Comparison of ENCODE assay signal across 25 mouse cellular contexts in genomic region chr15:31063734-31064133, GRCm38 (mm10).
"Had no signal": no experiment of that assay in that cellular context is flagged by ENCODE, and none has a peak within 500 bp of the region (broad histone marks: within the 10 kb centered on the region; RNA-seq: fewer than 3 reads in every experiment).

No protein-coding gene starts in this region.

- H3K27me3 ChIP-seq: heart, embryonic 13.5 days; heart, embryonic 15.5 days; hindbrain, embryonic 13.5 days; hindbrain, embryonic 15.5 days; kidney, embryonic 15.5 days; limb, embryonic 13.5 days; limb, embryonic 15.5 days had no signal

- DNase-seq: forebrain, postnatal 0 days; gastrocnemius, postnatal 14 days; gastrocnemius, postnatal 36 days; heart, adult 18-20 months; heart, postnatal 14 days; heart, postnatal 36 days; kidney, adult 11 months; kidney, adult 2 months; kidney, adult 9 months; kidney, postnatal 14 days; kidney, postnatal 36 days; layer of hippocampus, adult 9-11 months; layer of hippocampus, postnatal 36 days; left cerebral cortex, postnatal 4 days had no signal

- H3K9me3 ChIP-seq: heart, embryonic 13.5 days; heart, embryonic 15.5 days; hindbrain, embryonic 13.5 days; hindbrain, embryonic 15.5 days; kidney, embryonic 15.5 days; limb, embryonic 13.5 days; limb, embryonic 15.5 days had no signal

- H3K27ac ChIP-seq: heart, embryonic 13.5 days; heart, embryonic 15.5 days; hindbrain, embryonic 13.5 days; hindbrain, embryonic 15.5 days; hindbrain, postnatal 0 days; kidney, embryonic 15.5 days; kidney, postnatal 0 days; limb, embryonic 13.5 days; limb, embryonic 15.5 days had no signal

- H3K4me3 ChIP-seq: heart, embryonic 13.5 days; heart, embryonic 15.5 days; hindbrain, embryonic 13.5 days; hindbrain, embryonic 15.5 days; kidney, embryonic 15.5 days; limb, embryonic 13.5 days; limb, embryonic 15.5 days had no signal

- H3K9ac ChIP-seq: forebrain, postnatal 0 days; heart, embryonic 13.5 days; heart, embryonic 15.5 days; hindbrain, embryonic 13.5 days; hindbrain, embryonic 15.5 days; kidney, embryonic 15.5 days; limb, embryonic 13.5 days; limb, embryonic 15.5 days had no signal

- H3K36me3 ChIP-seq: heart, embryonic 13.5 days; heart, embryonic 15.5 days; hindbrain, embryonic 13.5 days; hindbrain, embryonic 15.5 days; kidney, embryonic 15.5 days; limb, embryonic 13.5 days; limb, embryonic 15.5 days had no signal

- ATAC-seq: forebrain, postnatal 0 days; hindbrain, postnatal 0 days; intestine, embryonic 16.5 days had no signal

- H3K4me1 ChIP-seq: heart, embryonic 13.5 days; heart, embryonic 15.5 days; hindbrain, embryonic 13.5 days; hindbrain, embryonic 15.5 days; kidney, embryonic 15.5 days; limb, embryonic 13.5 days; limb, embryonic 15.5 days had no signal

- H3K4me2 ChIP-seq: heart, embryonic 11.5 days; heart, embryonic 13.5 days; heart, embryonic 15.5 days; hindbrain, embryonic 13.5 days; hindbrain, embryonic 15.5 days; kidney, embryonic 15.5 days; limb, embryonic 13.5 days; limb, embryonic 15.5 days had no signal
